Mouse (Mus musculus) heart, postnatal 0 days (tissue): ENCODE data around the gene F13a1.

Experiments used
- CTCF ChIP-seq: IDR thresholded peaks from 2 replicates; pipeline ENCODE4 v1.5.1; 2016; ENCODE audit warnings: antibody characterized with exemption, control low read depth, low read depth
- EP300 ChIP-seq: IDR thresholded peaks from 2 replicates; pipeline ENCODE4 v1.6.1; 2016; ENCODE audit warnings: antibody characterized with exemption, low read depth

DNA sequence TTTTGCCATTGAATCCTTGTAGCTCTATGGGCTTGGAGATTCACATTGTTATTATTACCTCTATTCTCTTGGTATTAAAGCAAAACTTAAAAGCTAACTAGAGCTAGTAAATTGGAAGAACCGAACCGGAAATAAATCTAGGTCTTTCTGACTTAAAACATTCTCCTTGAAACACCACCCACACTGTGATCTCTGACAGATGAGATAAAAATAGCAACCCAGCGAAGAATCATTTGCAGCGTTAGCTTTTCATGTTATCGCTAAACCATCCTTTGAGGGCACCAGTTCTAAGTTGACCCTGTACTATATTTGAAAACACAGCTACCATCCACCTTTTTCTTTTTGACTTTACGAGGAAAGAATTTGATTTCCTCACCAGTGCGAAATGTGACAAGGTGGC is 164.1 kb downstream of the F13a1 start:
- TF ChIP-seq CTCF (no peak), EP300 (no peak)
